Mouse (Mus musculus): Measurements from ENCODE around the gene Gpr153. TPM values are rescaled to one million over a fixed set of nuclear protein-coding genes. Genes with fewer than 3 reads are reported as not detected.
"Not testable (repeated sequence)": the region's sequence is repeated elsewhere in the genome, so short reads cannot be mapped to it uniquely, and the experiment has no call there.

Gene Gpr153
- polyA plus RNA-seq (2011; ENCODE audit: insufficient read depth, insufficient read length, low replicate concordance, missing spikeins): 1.4 and 4.1 TPM in 2 replicates

- Histone ChIP-seq H3K4me3 (replicated peaks; ENCODE audit: control insufficient read depth, low read depth, low read length) (no peak within 1 kb of the TSS), H3K4me1 (ENCODE audit: control insufficient read depth, insufficient read depth, low read length) (no peaks in the 10 kb centered on the region), H3K27ac (ENCODE audit: control insufficient read depth, insufficient read depth, low read depth, low read length, poor library complexity) (no peak within 1 kb of the TSS)
- TF ChIP-seq CTCF (IDR thresholded peaks at IDR 0.05; ENCODE audit: control insufficient read depth, insufficient read depth, low read length) (no peak), POLR2A (IDR thresholded peaks at IDR 0.05; ENCODE audit: borderline replicate concordance, control insufficient read depth, low read depth, low read length) (no peak)
- 8% methylated on average over 34 of the region's 48 CpGs for WGBS
Measured at GRCm38 (mm10) chr4:152273621-152274236, at the start of gene Gpr153. Gene Gpr153 (plus strand): TSS chr4:152274232.

DNA sequence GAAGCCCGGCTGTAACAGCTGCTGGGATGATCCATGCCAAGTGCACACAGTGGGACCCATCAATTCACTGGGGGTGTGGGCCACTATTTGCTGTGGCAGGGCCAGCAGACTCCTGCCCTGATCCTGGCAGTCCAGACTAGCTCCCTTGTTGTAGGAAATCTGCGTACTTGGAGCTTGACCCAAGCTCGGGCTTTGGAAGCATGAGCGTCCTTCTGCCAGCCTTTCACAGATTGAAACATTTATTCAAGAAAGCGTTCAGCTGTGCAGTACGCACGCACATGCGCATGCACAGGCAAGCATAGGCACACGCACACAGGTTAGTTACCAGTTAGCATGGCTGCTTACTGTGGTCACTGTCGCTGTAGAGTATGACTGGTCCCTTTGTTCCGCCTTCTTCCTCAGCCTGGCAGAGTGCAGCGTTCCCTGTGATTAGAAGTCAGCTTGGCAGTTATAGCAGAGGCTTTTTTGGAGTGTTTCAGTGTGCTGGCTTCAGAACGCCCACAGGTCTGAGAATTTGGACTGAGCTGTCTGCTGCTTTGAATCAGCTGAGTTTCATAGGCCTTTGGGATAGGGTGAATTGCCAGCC, 47.0 kb upstream of the Gpr153 start:
- WGBS: 85% methylated on average over 13 of the region's 13 CpGs
- H3K4me3 ChIP-seq (replicated peaks; ENCODE audit: control insufficient read depth, low read depth, low read length): no peak overlapping the region
- no peak overlapping the region for H3K27ac ChIP-seq (ENCODE audit: control insufficient read depth, insufficient read depth, low read depth, low read length, poor library complexity)
- H3K4me1 ChIP-seq (ENCODE audit: control insufficient read depth, insufficient read depth, low read length): no peaks in the 10 kb centered on the region
- no peak for TF ChIP-seq CTCF (IDR thresholded peaks at IDR 0.05; ENCODE audit: control insufficient read depth, insufficient read depth, low read length)
- no peak for TF ChIP-seq POLR2A (IDR thresholded peaks at IDR 0.05; ENCODE audit: borderline replicate concordance, control insufficient read depth, low read depth, low read length)

DNA sequence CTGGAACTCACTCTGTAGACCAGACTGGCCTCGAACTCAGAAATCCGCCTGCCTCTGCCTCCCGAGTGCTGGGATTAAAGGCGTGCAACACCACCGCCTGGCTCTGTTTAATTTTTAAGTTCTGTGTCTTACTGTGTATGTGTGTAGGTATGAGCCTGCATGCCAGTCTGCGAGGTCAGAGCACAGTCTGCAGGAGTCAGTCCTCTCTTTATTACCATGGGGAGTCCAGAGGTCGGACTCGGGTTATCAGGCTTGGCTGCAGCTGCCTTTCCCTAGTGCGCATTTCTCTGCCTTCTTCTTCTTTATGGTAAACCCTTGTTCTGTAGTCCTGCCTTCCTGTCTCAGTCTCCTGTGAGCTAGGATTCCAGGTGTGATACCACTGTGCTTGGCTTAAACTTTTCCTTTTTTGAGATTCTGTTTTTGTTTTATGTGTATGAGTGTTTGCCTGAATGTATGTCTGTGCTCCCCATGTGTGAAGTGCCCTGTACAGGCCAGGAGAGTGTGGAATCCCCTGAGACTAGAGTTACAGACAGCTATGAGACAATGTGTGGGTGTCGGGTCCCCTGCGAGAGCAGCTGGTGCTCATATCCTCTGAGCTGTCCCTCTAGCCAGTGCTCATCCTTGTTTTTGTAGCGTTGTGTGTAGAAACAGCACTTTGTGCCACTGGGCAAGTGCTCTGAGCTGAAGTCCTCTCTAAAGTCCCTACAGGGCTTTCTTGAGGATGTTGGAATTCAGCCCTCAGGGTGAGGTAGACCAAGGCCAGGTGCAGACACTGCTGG, 46.1 kb upstream of the Gpr153 start:
- no peaks in the 10 kb centered on the region for H3K4me1 ChIP-seq (ENCODE audit: control insufficient read depth, insufficient read depth, low read length)
- TF ChIP-seq POLR2A (IDR thresholded peaks at IDR 0.05; ENCODE audit: borderline replicate concordance, control insufficient read depth, low read depth, low read length): no peak
- no peak for TF ChIP-seq CTCF (IDR thresholded peaks at IDR 0.05; ENCODE audit: control insufficient read depth, insufficient read depth, low read length)
- WGBS: 85% methylated on average over 12 of the region's 12 CpGs
- no peak overlapping the region for H3K27ac ChIP-seq (ENCODE audit: control insufficient read depth, insufficient read depth, low read depth, low read length, poor library complexity)
- H3K4me3 ChIP-seq (replicated peaks; ENCODE audit: control insufficient read depth, low read depth, low read length): no peak overlapping the region

GRCm38 (mm10) chr4:152230331-152230730, 43.7 kb upstream of the Gpr153 start:
- WGBS: 78% methylated on average over 4 of the region's 4 CpGs
- H3K4me1 ChIP-seq (ENCODE audit: control insufficient read depth, insufficient read depth, low read length); H3K4me3 ChIP-seq (replicated peaks; ENCODE audit: control insufficient read depth, low read depth, low read length); H3K27ac ChIP-seq (ENCODE audit: control insufficient read depth, insufficient read depth, low read depth, low read length, poor library complexity): not testable (repeated sequence)

- TF ChIP-seq CTCF (IDR thresholded peaks at IDR 0.05; ENCODE audit: control insufficient read depth, insufficient read depth, low read length): no peak
- no peak for TF ChIP-seq POLR2A (IDR thresholded peaks at IDR 0.05; ENCODE audit: borderline replicate concordance, control insufficient read depth, low read depth, low read length)
- WGBS: 71% methylated on average over 7 of the region's 7 CpGs
- Histone ChIP-seq H3K27ac (ENCODE audit: control insufficient read depth, insufficient read depth, low read depth, low read length, poor library complexity) (no peak overlapping the region), H3K4me3 (replicated peaks; ENCODE audit: control insufficient read depth, low read depth, low read length) (no peak overlapping the region), H3K4me1 (ENCODE audit: control insufficient read depth, insufficient read depth, low read length) (no peaks in the 10 kb centered on the region)
Measured at GRCm38 (mm10) chr4:152231326-152231725, 42.7 kb upstream of the Gpr153 start.

- 72% methylated on average over 4 of the region's 4 CpGs for WGBS
Measured at GRCm38 (mm10) chr4:152232411-152232903, 41.6 kb upstream of the Gpr153 start.

GRCm38 (mm10) chr4:152239974-152240373, 34.1 kb upstream of the Gpr153 start:
- TF ChIP-seq POLR2A (IDR thresholded peaks at IDR 0.05; ENCODE audit: borderline replicate concordance, control insufficient read depth, low read depth, low read length): no peak
- TF ChIP-seq CTCF (IDR thresholded peaks at IDR 0.05; ENCODE audit: control insufficient read depth, insufficient read depth, low read length): no peak
- Histone ChIP-seq H3K4me1 (ENCODE audit: control insufficient read depth, insufficient read depth, low read length) (no peaks in the 10 kb centered on the region), H3K4me3 (replicated peaks; ENCODE audit: control insufficient read depth, low read depth, low read length) (no peak overlapping the region), H3K27ac (ENCODE audit: control insufficient read depth, insufficient read depth, low read depth, low read length, poor library complexity) (no peak overlapping the region)
- 84% methylated on average over 4 of the region's 4 CpGs for WGBS

More at GRCm38 (mm10) chr4:152232411-152232903, 41.6 kb upstream of the Gpr153 start:
- Histone ChIP-seq H3K27ac (ENCODE audit: control insufficient read depth, insufficient read depth, low read depth, low read length, poor library complexity) (no peak overlapping the region), H3K4me1 (ENCODE audit: control insufficient read depth, insufficient read depth, low read length) (no peaks in the 10 kb centered on the region), H3K4me3 (replicated peaks; ENCODE audit: control insufficient read depth, low read depth, low read length) (no peak overlapping the region)
- no peak for TF ChIP-seq POLR2A (IDR thresholded peaks at IDR 0.05; ENCODE audit: borderline replicate concordance, control insufficient read depth, low read depth, low read length)
- TF ChIP-seq CTCF (IDR thresholded peaks at IDR 0.05; ENCODE audit: control insufficient read depth, insufficient read depth, low read length): no peak

GRCm38 (mm10) chr4:152243241-152243891, 30.7 kb upstream of the Gpr153 start:
- no peak overlapping the region for H3K4me3 ChIP-seq (replicated peaks; ENCODE audit: control insufficient read depth, low read depth, low read length)
- no peak for TF ChIP-seq POLR2A (IDR thresholded peaks at IDR 0.05; ENCODE audit: borderline replicate concordance, control insufficient read depth, low read depth, low read length)
- no peak for TF ChIP-seq CTCF (IDR thresholded peaks at IDR 0.05; ENCODE audit: control insufficient read depth, insufficient read depth, low read length)
- no peak overlapping the region for H3K27ac ChIP-seq (ENCODE audit: control insufficient read depth, insufficient read depth, low read depth, low read length, poor library complexity)
- WGBS: 75% methylated on average over 9 of the region's 9 CpGs
- H3K4me1 ChIP-seq (ENCODE audit: control insufficient read depth, insufficient read depth, low read length): no peaks in the 10 kb centered on the region
